ENCODE assay signal across 8 mouse cellular contexts in the genomic region with DNA sequence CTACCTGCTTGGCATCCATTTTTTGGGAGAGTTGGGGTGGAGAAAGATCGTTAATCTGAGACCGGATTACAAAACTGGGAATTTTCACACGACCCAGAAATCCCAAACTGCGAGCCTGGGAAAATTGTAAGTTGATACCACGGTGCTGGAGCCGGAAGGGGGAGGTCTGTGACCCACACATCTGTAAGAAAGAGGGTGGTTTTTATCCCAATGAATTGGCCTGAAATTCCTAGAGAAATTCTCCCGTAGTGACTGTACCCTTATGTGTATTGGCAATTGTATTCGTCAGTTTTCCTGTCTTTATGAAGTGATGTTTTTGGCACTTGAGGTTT. TPM values are rescaled to one million over a fixed set of nuclear protein-coding genes. Genes with fewer than 3 reads are reported as not detected.
DNase-seq lines count a peak whose midpoint lies in the region; ATAC-seq and TF ChIP-seq lines count a peak whose summit lies in the region.

No protein-coding gene starts in this region.

- H3K4me1 ChIP-seq in lung, embryonic 16.5 days (replicated peaks; ENCODE audit: control insufficient read depth, insufficient read depth, low read length) = peaks cover 10% of the 10 kb centered on the region
- peaks cover 14% of the 10 kb centered on the region for H3K4me1 ChIP-seq in embryonic facial prominence, embryonic 15.5 days
- peaks cover 9% of the 10 kb centered on the region; the same call in 1 of the 2 replicates for H3K4me1 ChIP-seq in intestine, postnatal 0 days (replicated peaks; ENCODE audit: control insufficient read depth, insufficient read depth, low read length)
- peaks cover 27% of the 10 kb centered on the region for H3K4me1 ChIP-seq in neural tube, embryonic 15.5 days

- H3K27ac ChIP-seq in lung, embryonic 16.5 days (ENCODE audit: low read length) = peak overlapping the region; percentile 45; the same call in 1 of the 2 replicates
- H3K27ac ChIP-seq in embryonic facial prominence, embryonic 15.5 days (replicated peaks) = peak overlapping the region; percentile 90
- H3K27ac ChIP-seq in intestine, postnatal 0 days (ENCODE audit: low read depth, low read length) = no peak overlapping the region
- peak overlapping the region; percentile 91 for H3K27ac ChIP-seq in neural tube, embryonic 15.5 days (replicated peaks)

- TF ChIP-seq CTCF in intestine, postnatal 0 days (IDR thresholded peaks at IDR 0.05; ENCODE audit: low read depth) = no peak

- DNase-seq in lung, adult 18-20 months = no peak
- no peak for DNase-seq in cerebellum, postnatal 10 days
- DNase-seq in natural killer cell, adult 2 months (ENCODE audit: low spot score in 2 of 2) = no peak
- no peak for DNase-seq in thymus, postnatal 10 days (ENCODE audit: low spot score in 2 of 2)

- 3% methylated on average over 8 of the region's 8 CpGs for WGBS in lung, embryonic 16.5 days
- whole genome bisulfite sequencing in embryonic facial prominence, embryonic 15.5 days = 3% methylated on average over 8 of the region's 8 CpGs
- 2% methylated on average over 8 of the region's 8 CpGs for WGBS in intestine, postnatal 0 days
- WGBS in neural tube, embryonic 15.5 days = 6% methylated on average over 8 of the region's 8 CpGs

- H3K36me3 ChIP-seq in lung, embryonic 16.5 days (ENCODE audit: control insufficient read depth, insufficient read depth, low read length) = peaks cover 2% of the 10 kb centered on the region; the same call in 1 of the 2 replicates
- H3K36me3 ChIP-seq in embryonic facial prominence, embryonic 15.5 days = peaks cover 12% of the 10 kb centered on the region
- H3K36me3 ChIP-seq in intestine, postnatal 0 days (ENCODE audit: control insufficient read depth, insufficient read depth) = no peaks in the 10 kb centered on the region
- peaks cover 17% of the 10 kb centered on the region for H3K36me3 ChIP-seq in neural tube, embryonic 15.5 days

- no peaks in the 10 kb centered on the region for H3K9me3 ChIP-seq in lung, embryonic 16.5 days (ENCODE audit: control insufficient read depth, low read length)
- no peaks in the 10 kb centered on the region for H3K9me3 ChIP-seq in embryonic facial prominence, embryonic 15.5 days (replicated peaks)
- no peaks in the 10 kb centered on the region for H3K9me3 ChIP-seq in intestine, postnatal 0 days (ENCODE audit: control insufficient read depth)
- no peaks in the 10 kb centered on the region for H3K9me3 ChIP-seq in neural tube, embryonic 15.5 days (replicated peaks)

- H3K9ac ChIP-seq in lung, embryonic 16.5 days (ENCODE audit: low read length) = peak overlapping the region; percentile 76
- peak overlapping the region; percentile 64 for H3K9ac ChIP-seq in embryonic facial prominence, embryonic 15.5 days
- H3K9ac ChIP-seq in intestine, postnatal 0 days (ENCODE audit: low read depth, low read length) = peak overlapping the region; percentile 71
- H3K9ac ChIP-seq in neural tube, embryonic 15.5 days (replicated peaks) = peak overlapping the region; percentile 76

- H3K4me2 ChIP-seq in lung, embryonic 16.5 days (ENCODE audit: low read depth, low read length) = peak overlapping the region; percentile 71
- peak overlapping the region; percentile 57 for H3K4me2 ChIP-seq in embryonic facial prominence, embryonic 15.5 days (replicated peaks)
- peak overlapping the region; percentile 81 for H3K4me2 ChIP-seq in intestine, postnatal 0 days (replicated peaks; ENCODE audit: low read depth)
- H3K4me2 ChIP-seq in neural tube, embryonic 15.5 days = peak overlapping the region; percentile 81

- H3K27me3 ChIP-seq in lung, embryonic 16.5 days (ENCODE audit: control insufficient read depth, insufficient read depth, low read depth, low read length) = no peaks in the 10 kb centered on the region
- H3K27me3 ChIP-seq in embryonic facial prominence, embryonic 15.5 days = no peaks in the 10 kb centered on the region
- H3K27me3 ChIP-seq in intestine, postnatal 0 days (replicated peaks; ENCODE audit: control insufficient read depth, insufficient read depth, low read length) = no peaks in the 10 kb centered on the region
- no peaks in the 10 kb centered on the region for H3K27me3 ChIP-seq in neural tube, embryonic 15.5 days (replicated peaks)

- H3K4me3 ChIP-seq in lung, embryonic 16.5 days (ENCODE audit: low read length) = peak overlapping the region; percentile 73
- H3K4me3 ChIP-seq in embryonic facial prominence, embryonic 15.5 days (replicated peaks) = peak overlapping the region; percentile 71
- peak overlapping the region; percentile 91 for H3K4me3 ChIP-seq in intestine, postnatal 0 days (ENCODE audit: low read depth, low read length)
- peak overlapping the region; percentile 79 for H3K4me3 ChIP-seq in neural tube, embryonic 15.5 days (replicated peaks)

- peak; percentile 6; the same call in 1 of the 2 replicates for ATAC-seq in lung, embryonic 16.5 days (ENCODE audit: low read depth)
- ATAC-seq in embryonic facial prominence, embryonic 15.5 days (ENCODE audit: insufficient number of reproducible peaks, low FRiP score, low TSS enrichment, low read depth) = no peak
- ATAC-seq in intestine, postnatal 0 days = no peak
- ATAC-seq in neural tube, embryonic 15.5 days (ENCODE audit: low FRiP score) = peak; percentile 5; the same call in 1 of the 2 replicates

RNA-seq across cellular contexts. Expression of a gene that starts 0.8 kb away (rescaled TPM):
- 11.2 and 12.5 TPM in 2 replicates for polyA plus RNA-seq in lung, embryonic 16.5 days (2015; fragmentation: Nextera tagmentation; extraction: Ambion mirVana)
- 12.8 and 14.1 TPM in 2 replicates for polyA plus RNA-seq in embryonic facial prominence, embryonic 15.5 days (2015; fragmentation: Nextera tagmentation; extraction: Ambion mirVana)
- 3.6 and 4.7 TPM in 2 replicates for polyA plus RNA-seq in intestine, postnatal 0 days (2015; fragmentation: Nextera tagmentation; extraction: Ambion mirVana)
- 19.9 and 21.4 TPM in 2 replicates for polyA plus RNA-seq in neural tube, embryonic 15.5 days (2015; fragmentation: Nextera tagmentation; extraction: Ambion mirVana)

RNA-seq across cellular contexts. Expression of a gene that starts 32.1 kb away (rescaled TPM):
- 0.26 TPM in 1 of 2 replicates, not detected in the other for polyA plus RNA-seq in lung, embryonic 16.5 days (2015; fragmentation: Nextera tagmentation; extraction: Ambion mirVana)
- not detected in 2 replicates for polyA plus RNA-seq in embryonic facial prominence, embryonic 15.5 days (2015; fragmentation: Nextera tagmentation; extraction: Ambion mirVana)
- not detected in 2 replicates for polyA plus RNA-seq in intestine, postnatal 0 days (2015; fragmentation: Nextera tagmentation; extraction: Ambion mirVana)
- 0.08 and 0.20 TPM in 2 replicates for polyA plus RNA-seq in neural tube, embryonic 15.5 days (2015; fragmentation: Nextera tagmentation; extraction: Ambion mirVana)

Comparison
In these comparisons a context has a peak if more than half of its experiments do, and no peak if none do; other contexts are left out.
1. ATAC-seq: peak in lung, embryonic 16.5 days (single experiment) and neural tube, embryonic 15.5 days (single experiment); none in embryonic facial prominence, embryonic 15.5 days (single experiment) and intestine, postnatal 0 days (single experiment).
2. Peak in every context shown above with its lines, with median percentiles within 50 percentile points of each other: H3K4me2 ChIP-seq, H3K4me3 ChIP-seq and H3K9ac ChIP-seq.